Mouse (Mus musculus): ENCODE results near the gene Nr1i3. TPM values are rescaled to one million over a fixed set of nuclear protein-coding genes. Genes with fewer than 3 reads are reported as not detected.

The Nr1i3 gene
- total RNA-seq, 2 experiments from 2014 or later: not detected

DNA sequence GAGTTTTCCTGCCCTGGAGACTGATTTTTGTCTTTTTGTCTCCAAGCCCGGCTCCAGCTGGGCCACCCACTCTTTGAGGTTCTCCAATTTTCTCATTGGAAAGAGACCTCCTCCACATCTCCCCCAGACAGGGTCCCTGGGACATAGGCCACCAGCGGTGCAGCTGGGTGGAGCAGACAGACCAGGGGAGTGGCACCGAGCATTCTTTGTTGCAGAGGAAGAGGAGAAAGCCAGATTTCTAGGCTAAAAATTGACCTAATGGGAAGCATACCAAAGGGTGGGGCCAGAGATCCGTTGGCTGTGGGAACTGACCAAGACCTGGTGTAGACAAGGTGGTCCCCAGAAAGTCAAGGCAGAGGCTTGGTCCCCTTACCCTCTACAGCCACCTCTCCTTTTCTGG lies 34.1 kb downstream of the Nr1i3 start:
- intact Hi-C loops (cut with DNase I): no loop called here
- no peak for DNase-seq (ENCODE audit: low spot score in 2 of 2)

- intact Hi-C loops (cut with DNase I): no loop called here
- DNase-seq (ENCODE audit: low spot score in 2 of 2): no peak
These were observed 34.8 kb downstream of the Nr1i3 start for GRCm38 (mm10) chr1:171248386-171249226.

GRCm38 (mm10) chr1:171249913-171250600 lies 36.3 kb downstream of the Nr1i3 start, which contains the start of gene Adamts4:
Gene Adamts4 (plus strand): TSS chr1:171250421.
- intact Hi-C loops (cut with DNase I): loop anchor here (10.0 kb wide), 1 partner anchor 135 kb away; the partner anchor contains the start of gene Cfap126
- DNase-seq (ENCODE audit: low spot score in 2 of 2): peak; percentile 47 to 63

GRCm38 (mm10) chr1:171250680-171251593 lies 37.2 kb downstream of the Nr1i3 start, which contains the start of gene Ndufs2:
Gene Ndufs2 (minus strand): TSS chr1:171251388.
- DNase-seq (ENCODE audit: low spot score in 2 of 2): no peak
- intact Hi-C loops (cut with DNase I): loop anchor here (10.0 kb wide), 1 partner anchor 136 kb away; the partner anchor contains the start of gene Cfap126

- no peak for DNase-seq (ENCODE audit: low spot score in 2 of 2)
- intact Hi-C loops (cut with DNase I): loop anchor here (10.0 kb wide), 1 partner anchor 137 kb away; the partner anchor contains the start of gene Cfap126
These were observed 38.0 kb downstream of the Nr1i3 start for GRCm38 (mm10) chr1:171251594-171252324.

GRCm38 (mm10) chr1:171252415-171252814 lies 38.6 kb downstream of the Nr1i3 start:
- DNase-seq (ENCODE audit: low spot score in 2 of 2): no peak
- intact Hi-C loops (cut with DNase I): loop anchor here (10.0 kb wide), 1 partner anchor 138 kb away; the partner anchor contains the start of gene Cfap126

DNA sequence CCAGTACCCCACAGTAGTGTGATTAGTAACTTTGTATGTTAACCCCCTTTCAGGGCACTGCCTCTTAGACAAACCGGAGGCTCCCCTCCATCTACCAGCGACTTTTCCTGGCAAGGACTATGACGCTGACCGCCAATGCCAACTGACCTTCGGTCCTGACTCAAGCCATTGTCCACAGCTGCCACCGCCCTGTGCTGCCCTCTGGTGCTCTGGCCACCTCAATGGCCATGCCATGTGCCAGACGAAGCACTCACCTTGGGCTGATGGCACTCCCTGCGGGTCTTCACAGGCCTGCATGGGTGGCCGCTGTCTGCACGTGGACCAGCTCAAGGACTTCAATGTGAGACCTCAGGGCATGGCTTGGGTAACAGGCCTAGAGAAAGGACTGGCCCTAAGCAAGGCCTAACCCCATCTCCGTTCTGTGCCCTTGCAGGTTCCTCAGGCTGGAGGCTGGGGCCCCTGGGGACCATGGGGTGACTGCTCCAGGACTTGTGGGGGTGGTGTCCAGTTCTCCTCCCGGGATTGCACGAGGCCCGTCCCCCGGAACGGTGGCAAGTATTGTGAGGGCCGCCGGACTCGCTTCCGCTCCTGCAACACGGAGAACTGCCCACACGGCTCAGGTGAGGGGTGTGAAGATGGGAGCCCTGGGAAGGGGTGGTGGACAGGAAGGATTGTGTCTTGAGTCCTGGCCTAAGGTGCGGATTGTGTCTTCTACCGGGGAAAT lies 42.5 kb downstream of the Nr1i3 start:
- intact Hi-C loops (cut with DNase I): loop anchor here (10.0 kb wide), 1 partner anchor 141 kb away; the partner anchor contains the start of gene Cfap126
- no peak for DNase-seq (ENCODE audit: low spot score in 2 of 2)

DNA sequence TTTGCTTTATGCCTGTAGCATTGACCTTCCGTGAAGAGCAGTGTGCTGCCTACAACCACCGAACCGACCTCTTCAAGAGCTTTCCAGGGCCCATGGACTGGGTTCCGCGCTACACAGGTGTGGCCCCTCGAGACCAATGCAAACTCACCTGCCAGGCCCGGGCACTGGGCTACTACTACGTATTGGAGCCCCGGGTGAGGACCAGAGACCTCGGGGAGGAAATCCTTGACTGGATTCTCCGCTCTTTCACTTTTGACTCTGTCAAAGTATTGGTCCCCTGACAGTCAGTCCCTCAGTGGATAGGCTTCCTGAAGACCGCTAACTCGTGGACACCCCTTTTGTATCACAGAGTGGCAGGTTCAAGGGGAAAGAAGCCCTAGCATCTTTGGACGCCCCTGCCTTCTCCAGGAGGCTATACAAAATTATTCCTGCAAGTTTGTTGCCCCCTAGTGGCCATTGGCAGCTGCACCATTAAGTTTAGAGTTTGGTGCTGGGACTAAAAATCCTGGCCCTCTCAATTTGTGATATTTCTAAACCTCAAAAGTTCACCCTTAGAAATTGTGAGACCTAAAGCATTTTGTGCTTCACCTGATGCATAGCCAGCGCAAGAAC lies 43.3 kb downstream of the Nr1i3 start:
- peak; percentile 72 to 80 for DNase-seq (ENCODE audit: low spot score in 2 of 2)
- intact Hi-C loops (cut with DNase I): loop anchor here (10.0 kb wide), 1 partner anchor 142 kb away; the partner anchor contains the start of gene Cfap126

DNA sequence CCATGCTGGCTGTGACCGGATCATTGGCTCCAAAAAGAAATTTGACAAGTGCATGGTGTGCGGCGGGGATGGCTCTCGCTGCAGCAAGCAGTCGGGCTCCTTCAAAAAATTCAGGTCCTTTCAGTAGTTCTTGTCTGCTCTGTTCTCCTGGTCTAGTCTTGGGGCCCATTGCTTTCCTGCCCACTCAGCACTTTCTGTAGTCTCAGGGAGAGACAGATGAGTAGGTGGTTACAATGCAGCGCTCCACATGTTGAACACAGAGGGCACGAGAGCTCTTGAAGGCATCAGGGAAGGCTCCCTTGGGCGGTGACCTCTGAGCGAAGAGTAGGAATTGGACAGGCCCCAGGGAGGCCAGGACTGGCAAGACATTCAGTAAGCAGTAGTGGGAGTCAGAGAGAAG lies 44.0 kb downstream of the Nr1i3 start:
- intact Hi-C loops (cut with DNase I): loop anchor here (10.0 kb wide), 1 partner anchor 143 kb away; the partner anchor contains the start of gene Cfap126
- no peak for DNase-seq (ENCODE audit: low spot score in 2 of 2)

DNA sequence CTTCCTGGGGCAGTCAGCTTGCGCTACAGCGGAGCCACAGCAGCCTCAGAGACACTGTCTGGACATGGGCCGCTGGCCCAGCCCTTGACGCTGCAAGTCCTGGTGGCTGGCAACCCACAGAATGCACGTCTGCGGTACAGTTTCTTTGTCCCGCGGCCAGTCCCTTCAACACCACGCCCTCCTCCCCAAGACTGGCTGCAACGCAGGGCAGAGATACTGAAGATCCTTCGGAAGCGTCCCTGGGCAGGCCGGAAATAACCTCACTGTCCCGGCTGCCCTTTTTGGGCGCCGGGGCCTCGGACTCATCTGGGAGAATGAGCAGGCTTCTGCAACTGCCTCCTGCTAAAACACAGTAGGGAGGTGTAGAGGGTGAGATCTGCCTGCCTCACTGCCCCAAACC lies 45.2 kb downstream of the Nr1i3 start:
- no peak for DNase-seq (ENCODE audit: low spot score in 2 of 2)
- intact Hi-C loops (cut with DNase I): loop anchor here (10.0 kb wide), 1 partner anchor 144 kb away; the partner anchor contains the start of gene Cfap126

- DNase-seq (ENCODE audit: low spot score in 2 of 2): no peak
- intact Hi-C loops (cut with DNase I): no loop called here
These were observed 46.5 kb downstream of the Nr1i3 start for GRCm38 (mm10) chr1:171260316-171260715.

GRCm38 (mm10) chr1:171262594-171263130 lies 48.9 kb downstream of the Nr1i3 start:
- intact Hi-C loops (cut with DNase I): no loop called here
- DNase-seq (ENCODE audit: low spot score in 2 of 2): peak; percentile 85 to 93

GRCm38 (mm10) chr1:171263185-171263611 lies 49.4 kb downstream of the Nr1i3 start:
- intact Hi-C loops (cut with DNase I): no loop called here
- DNase-seq (ENCODE audit: low spot score in 2 of 2): peak; percentile 53 to 88

GRCm38 (mm10) chr1:171263666-171264461 lies 50.1 kb downstream of the Nr1i3 start:
- DNase-seq (ENCODE audit: low spot score in 2 of 2): no peak
- intact Hi-C loops (cut with DNase I): no loop called here

- intact Hi-C loops (cut with DNase I): no loop called here
- peak in 1 of 2 experiments; percentile 62 for DNase-seq (ENCODE audit: low spot score in 2 of 2)
These were observed 52.4 kb downstream of the Nr1i3 start for GRCm38 (mm10) chr1:171265971-171266744.

Measured in left cerebral cortex, postnatal 14 days (tissue).